7 mouse cellular contexts compared by ENCODE assay signal in genomic region chr10:36974086-36974675, GRCm38 (mm10). TPM values are rescaled to one million over a fixed set of nuclear protein-coding genes. Genes with fewer than 3 reads are reported as not detected.
A peak's percentile ranks its signal among the peaks of the same experiment; 100 is the strongest.
DNase-seq lines count a peak whose midpoint lies in the region; ATAC-seq lines count a peak whose summit lies in the region.

TSS of gene Hdac2 (plus strand) at chr10:36974544.

- H3K4me1 ChIP-seq in intestine, embryonic 16.5 days (ENCODE audit: control insufficient read depth, insufficient read depth, low read length), result peaks cover 9% of the 10 kb centered on the region
- H3K4me1 ChIP-seq in midbrain, embryonic 11.5 days (ENCODE audit: control insufficient read depth, insufficient read depth, low read length), result peaks cover 9% of the 10 kb centered on the region; the same call in 1 of the 2 replicates

- ATAC-seq in intestine, embryonic 16.5 days, result peak; percentile 98
- peak; percentile 97 for ATAC-seq in midbrain, embryonic 11.5 days (ENCODE audit: low FRiP score)

- no peaks in the 10 kb centered on the region for H3K9me3 ChIP-seq in intestine, embryonic 16.5 days (ENCODE audit: control insufficient read depth, low read length)
- H3K9me3 ChIP-seq in midbrain, embryonic 11.5 days (ENCODE audit: control insufficient read depth, low read length), result no peaks in the 10 kb centered on the region

- peak within 1 kb of the TSS; percentile 98 for H3K27ac ChIP-seq in intestine, embryonic 16.5 days (ENCODE audit: low read length)
- H3K27ac ChIP-seq in midbrain, embryonic 11.5 days (ENCODE audit: low read depth, low read length), result peak within 1 kb of the TSS; percentile 97

- peak within 1 kb of the TSS; percentile 84 for H3K4me3 ChIP-seq in intestine, embryonic 16.5 days (ENCODE audit: low read length)
- H3K4me3 ChIP-seq in midbrain, embryonic 11.5 days (ENCODE audit: low read depth, low read length), result peak within 1 kb of the TSS; percentile 96

- H3K9ac ChIP-seq in intestine, embryonic 16.5 days (ENCODE audit: low read depth, low read length), result peak within 1 kb of the TSS; percentile 92
- H3K9ac ChIP-seq in midbrain, embryonic 11.5 days (ENCODE audit: low read length), result peak within 1 kb of the TSS; percentile 99

- WGBS in intestine, embryonic 16.5 days, result under 1% methylated on average over 67 of the region's 67 CpGs
- under 1% methylated on average over 66 of the region's 67 CpGs for WGBS in midbrain, embryonic 11.5 days

- intact Hi-C loops in left cerebral cortex, postnatal 36 days (cut with DNase I), result no loop called here

- H3K4me2 ChIP-seq in intestine, embryonic 16.5 days (ENCODE audit: low read depth, low read length), result peak within 1 kb of the TSS; percentile 81
- peak within 1 kb of the TSS; percentile 46 for H3K4me2 ChIP-seq in midbrain, embryonic 11.5 days

- H3K36me3 ChIP-seq in intestine, embryonic 16.5 days (ENCODE audit: control insufficient read depth, insufficient read depth, low read length), result peaks cover 3% of the 10 kb centered on the region; the same call in 1 of the 2 replicates
- H3K36me3 ChIP-seq in midbrain, embryonic 11.5 days (ENCODE audit: control insufficient read depth, insufficient read depth, low read length), result no peaks in the 10 kb centered on the region

- no peaks in the 10 kb centered on the region for H3K27me3 ChIP-seq in intestine, embryonic 16.5 days (replicated peaks; ENCODE audit: control insufficient read depth, insufficient read depth, low read length)
- H3K27me3 ChIP-seq in midbrain, embryonic 11.5 days (ENCODE audit: control insufficient read depth, insufficient read depth, low read length), result no peaks in the 10 kb centered on the region

- peak; percentile 92 for DNase-seq in adrenal gland, adult 2 months
- DNase-seq in embryo, embryonic 11.5 days (ENCODE audit: low read depth, low spot score), result peak; percentile 84
- DNase-seq in gastrocnemius, postnatal 4 days (ENCODE audit: low spot score in 2 of 2), result peak; percentile 74 to 89
- DNase-seq in left cerebral cortex, postnatal 36 days (ENCODE audit: low spot score in 2 of 2), result peak; percentile 90
- DNase-seq in midbrain, embryonic 11.5 days (ENCODE audit: low spot score, missing footprints), result peak; percentile 99
- DNase-seq in skeletal muscle tissue, adult 2 months (ENCODE audit: low read depth, low spot score), result peak; percentile 85

RNA-seq across cellular contexts. Expression of gene Hdac2, which starts in this region (rescaled TPM):
- total RNA-seq in adrenal gland, adult 2 months (2021), result 10 to 100 TPM; 84.0 to 87.4 TPM
- polyA plus RNA-seq in adrenal gland, adult 2 months (2012; rRNA removed), result 18.0 and 30.0 TPM in 2 replicates
- 100 to 1,000 TPM; 108 to 112 TPM for total RNA-seq in gastrocnemius, postnatal 4 days (2021)
- 131 and 136 TPM in 2 replicates for polyA plus RNA-seq in intestine, embryonic 16.5 days (2015; fragmentation: Nextera tagmentation; extraction: Ambion mirVana)
- 10 to 100 TPM; 78.3 to 86.3 TPM for total RNA-seq in left cerebral cortex, postnatal 36 days (2021)
- polyA plus RNA-seq in midbrain, embryonic 11.5 days (2014; fragmentation: Nextera tagmentation; extraction: Ambion mirVana), result 428 and 440 TPM in 2 replicates

Comparison
In these comparisons a context has a peak if more than half of its experiments do, and no peak if none do; other contexts are left out.
1. Peak in every context shown above with its lines: DNase-seq, ATAC-seq, H3K4me3 ChIP-seq and H3K27ac ChIP-seq.